Mouse (Mus musculus) adrenal gland, postnatal 10 days (tissue): ENCODE data around the gene Psip1. TPM values are rescaled to one million over a fixed set of nuclear protein-coding genes. Genes with fewer than 3 reads are reported as not detected.

Experiments used
- DNase-seq: peaks from one replicate; pipeline ENCODE4 v3.0.0; 2021; ENCODE audit warnings: mixed read lengths
- total RNA-seq, 2 experiments: library from RNA; stranded (reverse); gene quantifications; 2 replicates each; pipeline ENCODE4 v1.2.3; 2021

The Psip1 gene
- total RNA-seq, 2 experiments from 2014 or later, result 52.3 to 57.2 TPM

DNA sequence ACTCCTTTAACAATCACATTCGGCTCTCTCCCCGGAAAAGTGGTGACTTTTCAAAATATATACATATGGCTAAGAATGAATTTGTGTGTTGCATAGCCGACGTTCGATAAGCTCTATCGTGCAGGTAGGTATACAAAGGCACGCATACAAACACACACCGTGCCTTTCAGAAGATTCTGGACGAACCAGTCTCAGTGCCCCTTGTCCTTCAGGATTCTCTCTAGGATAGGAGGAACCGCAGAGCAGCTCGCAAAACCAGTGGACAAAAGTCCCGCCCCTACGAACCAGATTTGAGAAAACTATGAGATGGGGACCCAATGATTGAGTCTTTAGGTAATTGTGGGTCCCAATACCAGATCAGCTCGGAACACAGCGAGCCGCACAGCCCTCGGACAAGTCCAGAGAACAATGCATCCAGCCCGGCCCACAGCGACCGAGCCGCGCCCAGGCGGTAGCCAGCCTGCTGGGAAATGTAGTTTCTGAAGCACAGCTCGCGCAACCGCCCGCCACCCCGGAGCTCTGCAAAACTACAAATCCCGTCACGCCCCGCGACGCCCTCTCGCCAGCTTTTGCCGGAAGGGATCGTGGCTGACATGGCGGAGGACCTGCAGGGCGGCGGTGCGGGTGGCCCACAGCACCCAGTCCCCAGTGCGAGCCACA lies 69.0 kb downstream of the Psip1 start, which contains the start of gene Snapc3:
Snapc3 (plus strand) TSS at position 565 of the 660 bp plus-strand sequence.
- peak; percentile 97 for DNase-seq

DNA sequence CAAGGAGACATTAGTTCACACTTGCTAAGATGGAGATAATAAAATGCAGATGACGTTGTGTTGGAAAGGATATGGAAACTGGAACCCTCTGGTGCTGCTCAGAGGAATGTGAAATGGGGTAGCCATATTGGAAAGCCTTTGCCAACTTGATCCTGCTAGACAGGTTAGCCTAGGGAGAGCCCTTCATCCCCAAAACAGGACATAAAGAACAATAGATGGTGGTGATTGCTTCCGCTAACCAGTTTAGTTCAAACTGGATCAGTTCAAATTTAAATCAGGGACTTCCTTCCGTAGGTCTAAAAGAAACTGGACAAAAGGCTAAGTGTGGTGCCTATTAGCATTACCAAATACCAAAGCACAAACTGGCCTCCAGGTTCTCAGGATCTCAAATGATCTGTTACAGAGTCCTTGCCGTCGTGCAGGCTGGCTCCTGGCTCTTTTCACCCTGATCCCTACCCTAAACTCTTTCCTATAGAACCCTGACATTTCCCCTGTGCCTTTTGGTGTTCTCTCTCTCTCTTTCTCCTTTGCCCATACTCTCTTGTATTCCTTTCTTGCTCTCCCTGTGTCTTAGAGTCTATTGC lies 71.9 kb downstream of the Psip1 start:
- DNase-seq, result no peak

DNA sequence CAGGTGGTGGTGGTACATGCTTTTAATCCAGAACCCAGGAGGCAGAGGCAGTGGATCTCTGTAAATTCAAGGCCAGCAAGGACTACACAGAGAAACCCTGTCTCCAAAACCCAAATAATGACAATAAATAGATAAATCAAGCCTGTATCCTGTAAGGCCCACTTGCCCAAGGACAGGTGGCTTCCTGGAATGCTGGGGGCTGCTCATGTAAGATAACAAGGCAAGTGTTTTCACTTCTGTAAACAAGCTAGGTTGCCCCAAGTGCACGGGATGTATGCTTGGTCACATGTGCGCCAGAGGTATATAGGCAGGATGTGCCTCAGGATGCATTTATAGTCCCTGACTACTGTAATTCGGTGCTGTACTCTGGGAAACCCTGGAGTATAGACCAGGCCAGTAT lies 74.2 kb downstream of the Psip1 start:
- no peak for DNase-seq

DNA sequence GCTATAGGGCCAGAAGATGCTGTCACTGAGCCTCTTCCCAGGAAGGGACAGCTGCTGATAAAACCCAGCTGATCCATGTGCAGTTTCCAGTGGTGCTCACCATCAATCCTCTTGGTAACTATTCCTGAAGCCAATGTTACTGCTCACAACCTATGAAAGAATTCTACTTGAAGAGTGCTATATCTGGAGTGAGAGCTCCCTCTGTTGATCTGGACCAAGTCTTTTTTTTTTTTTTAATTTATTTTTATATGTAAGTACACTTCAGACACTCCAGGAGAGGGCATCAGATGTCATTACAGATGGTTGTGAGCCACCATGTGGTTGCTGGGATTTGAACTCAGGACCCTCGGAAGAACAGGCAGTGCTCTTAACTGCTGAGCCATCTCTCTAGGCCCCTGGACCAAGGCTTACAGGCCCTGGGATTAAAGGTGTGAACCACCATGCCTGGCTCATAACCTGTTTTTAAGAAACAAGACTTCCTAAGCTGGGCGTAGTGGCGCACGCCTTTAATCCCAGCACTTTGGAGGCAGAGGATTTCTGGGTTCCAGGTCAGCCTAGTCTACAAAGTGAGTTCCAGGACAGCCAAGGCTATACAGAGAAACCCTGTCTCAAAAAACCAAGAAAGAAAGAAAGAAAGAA lies 76.3 kb downstream of the Psip1 start:
- DNase-seq, result no peak

DNA sequence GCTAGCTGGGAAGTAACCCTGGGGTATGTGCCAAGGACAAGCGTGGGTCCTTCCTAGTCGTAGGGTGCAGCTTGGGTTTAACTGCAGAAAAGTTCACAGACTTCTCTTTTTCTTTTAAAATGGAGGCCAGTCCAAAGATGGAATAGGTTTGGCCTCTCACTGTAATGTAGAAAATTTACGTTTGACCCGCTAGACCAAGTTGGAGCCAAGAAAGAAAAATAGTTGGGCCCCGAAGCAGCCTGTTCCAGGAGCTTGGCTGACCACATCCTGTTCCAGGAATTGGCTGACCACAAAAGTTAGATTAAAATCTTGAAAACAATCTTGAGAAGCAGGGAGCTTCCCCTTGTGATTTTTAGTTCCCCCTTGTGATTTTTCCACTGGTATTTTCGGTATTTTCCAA lies 78.6 kb downstream of the Psip1 start:
- no peak for DNase-seq

Other genes with a start within 250 kb of the Psip1 start
- gene Ttc39b, start 162.2 kb downstream of the Psip1 start, total RNA-seq, result 10 to 100 TPM; 16.4 to 17.0 TPM
- gene Snapc3, start 68.7 kb downstream of the Psip1 start, total RNA-seq, result 10 to 100 TPM; 18.9 to 31.3 TPM
- gene Ccdc171, start 39.1 kb upstream of the Psip1 start, total RNA-seq, result 1 to 10 TPM; 1.4 to 3.1 TPM